Mouse (Mus musculus) E14TG2a.4 (cell line): ENCODE data around the gene Adarb2.

Experiments used
- H3K27me3 ChIP-seq: 2 replicates; pipeline ENCODE4 v1.6.1; 2014; ENCODE audit warnings: low read length, control low read depth; ENCODE audit not compliant: insufficient read depth
- H3K36me3 ChIP-seq: 2 replicates; pipeline ENCODE4 v1.6.1; 2014; ENCODE audit warnings: low read length, control low read depth; ENCODE audit not compliant: insufficient read depth
- H3K4me1 ChIP-seq: replicated peaks from 2 replicates; pipeline ENCODE4 v1.6.1; 2014; ENCODE audit warnings: low read depth, low read length, control low read depth
- H3K4me3 ChIP-seq: replicated peaks from 2 replicates; pipeline ENCODE4 v1.5.1; 2014; ENCODE audit warnings: mild to moderate bottlenecking, low read length
- H3K9me3 ChIP-seq: 2 replicates; pipeline ENCODE4 v1.6.1; 2014; ENCODE audit warnings: low read length, control low read depth
- CTCF ChIP-seq: conservative IDR thresholded peaks from 2 replicates; pipeline ENCODE4 v1.5.1; 2014; ENCODE audit warnings: low read length
- NANOG ChIP-seq: IDR thresholded peaks from 2 replicates; pipeline ENCODE4 v1.6.1; 2014; ENCODE audit warnings: borderline replicate concordance, low read length, mixed read lengths
- POU5F1 ChIP-seq: IDR thresholded peaks from 2 replicates; pipeline ENCODE4 v1.6.1; 2014; ENCODE audit warnings: low read length, borderline replicate concordance

Adarb2 gene

DNA sequence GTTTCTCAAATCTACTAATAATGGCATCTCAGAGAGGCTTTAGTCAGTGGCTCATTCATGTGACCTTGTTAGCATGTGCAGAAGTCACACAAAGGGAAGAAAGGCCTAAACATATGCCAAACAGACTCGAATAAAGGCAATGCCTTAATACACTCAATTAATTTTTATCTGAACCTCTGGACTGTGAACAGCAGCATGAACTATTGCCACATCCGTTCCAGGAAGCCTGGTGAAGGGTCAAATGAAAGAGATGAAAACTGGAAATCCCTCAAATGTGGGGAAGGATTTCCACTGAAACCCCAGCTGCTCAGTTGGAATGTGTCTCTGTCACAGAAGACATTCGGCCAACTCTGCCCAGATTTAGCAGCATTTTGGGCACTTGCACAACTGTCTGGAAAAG, 497.2 kb downstream of the Adarb2 start:
- Histone ChIP-seq H3K4me1 (no peaks in the 10 kb centered on the region), H3K27me3 (no peaks in the 10 kb centered on the region), H3K4me3 (no peak overlapping the region), H3K9me3 (peaks cover 22% of the 10 kb centered on the region; the same call in 1 of the 2 replicates), H3K36me3 (no peaks in the 10 kb centered on the region)
- TF ChIP-seq POU5F1, result no peak
- TF ChIP-seq CTCF, result no peak
- TF ChIP-seq NANOG, result no peak

DNA sequence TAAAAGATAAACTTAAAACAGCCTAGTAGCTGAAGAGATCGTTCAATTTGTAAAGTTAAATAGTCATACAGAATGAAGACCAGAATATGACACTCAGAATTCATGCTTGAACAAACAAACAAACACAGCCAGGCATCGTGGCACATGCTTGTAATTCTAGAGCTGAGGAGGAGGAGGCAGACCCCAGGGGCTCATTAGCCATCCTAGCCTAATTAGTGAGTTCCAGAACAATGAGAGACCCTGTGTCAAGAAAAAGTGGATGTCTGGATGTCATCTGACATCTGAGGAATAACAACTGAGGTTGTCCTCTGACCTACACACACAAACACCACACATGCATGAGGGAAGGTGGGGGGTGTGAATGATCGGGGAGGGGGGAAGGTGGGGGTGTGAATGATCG, 498.3 kb downstream of the Adarb2 start:
- H3K27me3 ChIP-seq, result no peaks in the 10 kb centered on the region
- no peaks in the 10 kb centered on the region for H3K4me1 ChIP-seq
- no peaks in the 10 kb centered on the region for H3K36me3 ChIP-seq
- no peak overlapping the region for H3K4me3 ChIP-seq
- TF ChIP-seq POU5F1, result no peak
- peaks cover 22% of the 10 kb centered on the region; the same call in 1 of the 2 replicates for H3K9me3 ChIP-seq

DNA sequence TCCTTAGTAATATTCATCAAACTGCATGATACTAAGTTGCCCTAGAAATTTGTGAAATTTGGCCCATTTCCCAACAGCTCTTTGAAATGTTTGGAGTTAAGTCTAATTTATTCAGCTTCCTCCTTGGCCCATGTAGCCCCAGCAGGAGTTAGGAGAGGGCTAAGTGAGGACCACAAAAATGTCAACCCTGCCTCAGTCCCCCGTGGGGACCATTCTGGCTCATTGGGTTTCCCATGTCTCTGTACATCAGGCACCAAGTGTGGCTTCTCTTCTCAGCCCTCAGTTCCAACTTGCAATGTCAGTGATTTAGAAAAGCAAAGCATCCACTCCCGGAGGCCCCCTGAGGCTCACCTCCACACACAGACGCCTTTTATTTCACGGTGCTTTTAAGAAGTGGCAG, 502.6 kb downstream of the Adarb2 start:
- Histone ChIP-seq H3K9me3 (peaks cover 4% of the 10 kb centered on the region; the same call in 1 of the 2 replicates), H3K4me1 (no peaks in the 10 kb centered on the region), H3K27me3 (no peaks in the 10 kb centered on the region), H3K4me3 (no peak overlapping the region), H3K36me3 (no peaks in the 10 kb centered on the region)
- TF ChIP-seq POU5F1 (no peak), NANOG (no peak), CTCF (no peak)

DNA sequence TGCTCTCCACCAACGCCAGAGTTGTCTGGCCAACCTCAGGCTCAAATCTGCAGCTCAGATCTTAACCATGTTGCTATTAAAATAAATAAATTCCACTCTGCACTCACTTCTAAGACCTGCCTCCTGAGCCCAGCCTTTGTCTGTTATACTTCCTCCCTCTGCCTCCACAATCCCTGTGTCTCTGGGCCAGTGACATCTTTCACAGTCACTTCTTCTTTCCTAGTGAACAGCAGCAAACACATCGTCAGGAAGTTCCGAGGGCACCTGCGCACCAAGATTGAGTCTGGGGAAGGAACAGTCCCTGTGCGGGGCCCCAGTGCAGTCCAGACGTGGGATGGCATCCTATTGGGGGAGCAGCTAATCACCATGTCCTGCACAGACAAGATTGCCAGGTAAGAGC, 510.7 kb downstream of the Adarb2 start:
- H3K9me3 ChIP-seq, result peaks cover 7% of the 10 kb centered on the region; the same call in 1 of the 2 replicates
- no peaks in the 10 kb centered on the region for H3K4me1 ChIP-seq
- no peaks in the 10 kb centered on the region for H3K27me3 ChIP-seq
- TF ChIP-seq POU5F1 (no peak), CTCF (no peak), NANOG (no peak)
- H3K36me3 ChIP-seq, result no peaks in the 10 kb centered on the region
- H3K4me3 ChIP-seq, result no peak overlapping the region

DNA sequence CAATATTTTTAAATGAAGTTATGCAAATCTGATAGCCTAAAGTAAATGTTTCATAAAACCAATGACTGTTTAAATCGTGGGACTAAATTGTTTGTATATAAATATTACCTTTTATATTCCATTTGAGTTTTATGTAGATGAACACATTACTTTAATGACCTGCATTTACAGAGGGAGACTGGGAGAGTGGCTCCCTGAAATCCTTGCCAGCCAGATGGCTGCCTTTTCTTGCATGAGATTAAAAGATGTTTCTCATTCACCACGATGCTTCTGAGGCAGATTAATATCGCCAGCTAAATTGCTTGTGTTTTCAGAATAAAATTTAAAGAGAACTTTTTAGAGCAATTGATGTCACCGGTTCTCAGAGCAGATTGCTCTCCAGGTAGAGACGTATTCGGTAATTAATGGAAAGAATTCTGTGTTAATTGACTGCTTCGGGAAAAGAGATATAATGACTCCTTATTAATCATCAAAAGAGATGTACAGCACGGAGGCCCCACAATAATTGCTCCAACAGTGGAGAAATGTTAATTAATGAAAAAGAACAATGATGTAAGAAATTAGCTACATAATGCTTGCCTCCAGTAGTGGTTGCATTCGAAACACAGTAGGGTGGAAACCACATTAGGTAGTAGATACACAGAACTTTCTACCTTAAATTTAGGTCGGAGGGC, 527.4 kb downstream of the Adarb2 start:
- TF ChIP-seq POU5F1, result no peak
- TF ChIP-seq NANOG, result no peak
- no peak for TF ChIP-seq CTCF
- Histone ChIP-seq H3K4me1 (no peaks in the 10 kb centered on the region), H3K9me3 (peaks cover 10% of the 10 kb centered on the region), H3K4me3 (no peak overlapping the region), H3K27me3 (no peaks in the 10 kb centered on the region), H3K36me3 (no peaks in the 10 kb centered on the region)

DNA sequence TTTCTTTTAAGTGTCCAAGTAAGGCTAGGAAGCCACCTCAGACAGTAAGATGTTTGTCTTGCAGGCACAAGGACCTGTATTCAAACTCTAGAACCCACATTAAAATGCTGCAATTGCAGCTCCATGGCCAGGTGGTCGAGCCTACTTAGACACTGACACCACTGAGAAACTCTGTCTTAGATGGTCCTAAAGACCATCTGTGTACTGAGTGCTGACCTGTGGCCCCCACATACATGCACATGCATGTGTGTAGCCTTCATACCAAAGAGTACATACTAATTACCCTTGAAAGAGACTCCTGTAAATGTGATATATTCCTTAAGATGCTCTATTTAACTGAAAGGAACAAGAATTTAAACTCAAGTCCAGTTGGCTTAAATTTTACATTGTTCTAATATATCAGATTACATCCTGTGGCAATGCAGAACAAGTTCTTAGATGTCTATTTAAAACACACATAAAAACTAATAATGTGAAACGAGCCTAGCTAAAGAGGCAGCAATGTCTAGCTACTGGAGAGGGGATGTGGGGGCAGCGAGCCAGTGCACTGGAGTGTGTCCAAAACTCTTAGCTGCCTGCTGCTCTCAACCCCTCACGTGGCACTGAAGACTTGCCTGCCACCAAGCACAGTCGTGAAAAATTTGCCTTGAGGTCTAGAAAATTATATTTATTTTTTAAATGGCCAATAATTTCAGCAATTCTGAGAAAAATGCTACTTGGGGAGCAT, 534.6 kb downstream of the Adarb2 start:
- Histone ChIP-seq H3K9me3 (no peaks in the 10 kb centered on the region), H3K4me3 (no peak overlapping the region), H3K27me3 (no peaks in the 10 kb centered on the region), H3K36me3 (no peaks in the 10 kb centered on the region), H3K4me1 (no peaks in the 10 kb centered on the region)
- TF ChIP-seq POU5F1, result no peak
- TF ChIP-seq CTCF, result no peak
- TF ChIP-seq NANOG, result no peak

DNA sequence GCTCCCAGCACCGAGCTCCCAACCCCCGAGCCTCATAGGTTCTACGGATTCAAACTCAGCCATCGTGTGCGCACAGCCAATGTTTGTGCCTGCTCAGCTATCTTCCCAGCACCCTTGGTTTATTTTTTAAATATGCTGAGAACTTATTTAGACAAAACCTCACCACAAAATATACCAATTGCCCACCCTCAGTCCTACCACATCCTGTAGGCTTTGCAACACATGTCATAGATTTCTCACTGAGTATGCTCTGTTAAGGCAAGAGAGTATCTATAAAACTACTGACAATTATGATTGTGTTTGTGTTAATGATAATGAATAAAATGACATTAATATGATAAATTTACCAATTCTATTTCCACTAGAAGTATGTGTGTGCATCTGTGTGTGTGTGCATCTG, 540.1 kb downstream of the Adarb2 start:
- no peaks in the 10 kb centered on the region for H3K27me3 ChIP-seq
- no peaks in the 10 kb centered on the region for H3K4me1 ChIP-seq
- TF ChIP-seq POU5F1, result no peak
- no peak for TF ChIP-seq NANOG
- no peaks in the 10 kb centered on the region for H3K36me3 ChIP-seq
- no peak overlapping the region for H3K4me3 ChIP-seq
- no peaks in the 10 kb centered on the region for H3K9me3 ChIP-seq

DNA sequence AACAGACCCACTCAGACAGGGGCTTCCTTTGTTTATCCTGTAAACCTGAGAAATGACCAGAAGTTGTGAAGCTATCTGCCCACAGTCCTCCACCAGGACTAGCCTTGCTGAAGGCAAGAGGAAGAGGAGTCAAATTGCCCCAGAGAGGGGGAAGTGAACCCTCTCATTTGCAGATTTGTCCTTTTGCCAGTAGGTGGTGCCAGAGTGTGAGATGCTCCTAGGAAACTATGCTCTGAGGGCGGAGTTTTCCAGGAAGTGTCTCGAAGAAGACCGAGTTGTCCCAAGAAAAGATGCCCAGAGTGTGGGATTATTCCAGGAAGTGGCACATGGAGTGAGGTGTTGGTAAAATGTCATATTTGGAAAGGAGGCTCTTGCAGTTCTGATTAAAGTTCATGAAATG, 541.9 kb downstream of the Adarb2 start:
- no peak overlapping the region for H3K4me3 ChIP-seq
- TF ChIP-seq CTCF (peak; percentile 60), POU5F1 (no peak), NANOG (no peak)
- no peaks in the 10 kb centered on the region for H3K4me1 ChIP-seq
- no peaks in the 10 kb centered on the region for H3K36me3 ChIP-seq
- no peaks in the 10 kb centered on the region for H3K27me3 ChIP-seq
- no peaks in the 10 kb centered on the region for H3K9me3 ChIP-seq
